Mouse (Mus musculus) CD8-positive naive resting alpha-beta T cell, adult 2 months (primary cell): Measurements from ENCODE around the gene Otogl.
"Not testable (repeated sequence)": the region's sequence is repeated elsewhere in the genome, so short reads cannot be mapped to it uniquely, and the experiment has no call there.

Experiments used
- DNase-seq, 2 experiments: peaks; one replicate each; pipeline ENCODE4 v3.0.0; 2022; ENCODE audit warnings: low read depth in 2 of 2, low spot score in 2 of 2

The Otogl gene

DNA sequence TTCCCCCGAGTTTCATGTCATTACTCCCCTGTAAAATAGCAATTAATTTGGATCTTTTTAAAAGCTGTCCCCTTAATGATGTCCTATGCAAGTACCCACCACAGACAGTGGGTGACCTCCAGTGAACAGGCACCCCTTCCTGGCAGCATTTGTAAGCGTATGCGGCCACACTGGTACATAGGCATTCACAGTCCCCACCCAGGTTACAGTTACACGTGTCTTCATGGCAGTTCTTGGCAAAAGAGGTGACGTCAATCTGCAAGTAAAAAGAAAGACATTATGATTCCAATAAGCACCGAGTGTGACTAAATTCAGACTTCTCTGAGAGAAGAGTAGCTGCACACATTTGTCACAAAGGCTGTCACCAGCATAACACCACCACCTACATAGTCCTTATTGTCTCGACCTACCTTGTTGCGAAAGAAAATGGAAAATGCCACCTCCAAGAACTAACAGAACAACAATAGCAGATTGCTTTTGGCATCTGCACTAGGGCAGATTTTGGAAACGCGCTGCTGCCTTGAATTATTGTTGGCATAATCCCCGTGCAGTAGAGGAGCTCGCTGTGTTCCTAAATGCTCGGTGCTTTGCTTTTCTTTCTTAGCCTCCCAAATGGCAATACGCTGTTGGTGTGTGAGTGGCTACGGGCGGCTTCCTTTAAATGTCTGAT, 98.0 kb downstream of the Otogl start:
- DNase-seq, result no peak

DNA sequence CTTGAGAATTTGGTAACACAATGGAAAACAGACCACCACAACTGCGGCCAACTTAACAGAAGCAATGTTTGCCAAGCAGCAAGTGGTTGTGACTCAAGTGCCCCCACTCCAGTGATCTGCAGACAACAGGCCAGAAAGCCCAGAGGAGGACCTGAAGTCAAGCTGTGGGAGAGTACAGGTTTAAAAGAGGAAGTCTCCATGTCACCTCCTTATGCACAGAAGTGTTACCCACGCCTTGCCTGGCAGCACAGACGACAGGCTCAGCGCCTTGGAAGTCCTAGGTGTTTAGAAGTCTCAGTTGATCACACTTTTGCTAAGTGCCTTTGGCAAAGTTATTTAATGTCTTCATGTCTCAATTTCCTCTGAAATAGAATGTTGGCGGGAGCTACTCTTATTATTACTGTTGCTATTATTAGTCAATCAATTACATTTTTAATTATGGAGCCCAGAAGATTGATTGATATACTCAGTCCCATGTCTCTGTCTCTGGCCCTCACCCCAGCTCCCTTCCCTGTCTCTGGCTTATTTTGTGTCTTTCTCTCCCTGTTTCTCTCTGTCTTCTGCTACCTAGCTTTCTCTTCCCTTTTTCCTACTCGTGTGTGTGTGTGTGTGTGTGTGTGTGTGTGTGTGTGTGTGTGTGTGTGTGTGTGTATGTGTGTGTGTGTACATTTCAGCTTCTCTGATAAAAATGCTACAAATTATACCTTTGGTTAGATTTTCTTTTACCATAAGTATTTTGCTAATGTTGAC, 101.1 kb downstream of the Otogl start:
- DNase-seq, result no peak

DNA sequence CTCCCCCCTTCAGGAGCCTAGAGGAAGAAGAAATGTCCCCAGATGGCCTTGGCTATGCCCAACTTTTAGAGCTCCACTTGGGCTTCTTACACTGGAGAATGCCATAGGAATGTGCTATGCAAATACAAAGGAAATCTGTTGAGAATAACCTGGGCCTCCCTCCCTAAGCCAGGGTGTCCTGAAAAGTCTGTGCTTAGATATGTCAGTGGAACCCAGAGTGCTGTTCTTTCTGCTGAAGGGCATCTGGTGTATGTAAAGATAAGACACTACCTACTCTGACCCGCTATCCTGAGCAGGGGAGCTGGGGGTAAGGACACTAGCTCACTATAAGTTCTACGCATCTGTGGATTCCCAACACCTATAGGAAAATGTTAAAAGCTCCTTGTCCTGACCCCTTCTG, 106.7 kb downstream of the Otogl start:
- no peak for DNase-seq

DNA sequence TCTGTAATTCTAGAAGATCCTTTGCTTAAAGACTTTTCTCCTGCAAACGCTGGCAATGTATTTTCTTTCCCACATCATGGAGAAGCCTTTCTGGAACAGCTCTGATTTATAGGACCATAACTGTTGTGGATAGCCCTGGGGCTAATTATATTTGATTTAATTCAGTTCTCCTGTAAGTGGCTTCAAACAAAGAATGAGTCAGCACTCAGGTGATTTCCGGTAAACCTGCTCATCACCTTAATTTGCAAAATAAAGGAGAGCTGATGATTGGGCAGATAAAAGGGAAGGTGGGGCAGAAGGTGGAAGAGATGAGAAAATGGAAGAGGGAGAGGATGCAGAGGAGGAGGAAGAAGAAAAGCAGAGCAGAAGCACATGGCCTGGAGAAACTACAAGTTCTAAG, 107.6 kb downstream of the Otogl start:
- DNase-seq, result not testable (repeated sequence)

DNA sequence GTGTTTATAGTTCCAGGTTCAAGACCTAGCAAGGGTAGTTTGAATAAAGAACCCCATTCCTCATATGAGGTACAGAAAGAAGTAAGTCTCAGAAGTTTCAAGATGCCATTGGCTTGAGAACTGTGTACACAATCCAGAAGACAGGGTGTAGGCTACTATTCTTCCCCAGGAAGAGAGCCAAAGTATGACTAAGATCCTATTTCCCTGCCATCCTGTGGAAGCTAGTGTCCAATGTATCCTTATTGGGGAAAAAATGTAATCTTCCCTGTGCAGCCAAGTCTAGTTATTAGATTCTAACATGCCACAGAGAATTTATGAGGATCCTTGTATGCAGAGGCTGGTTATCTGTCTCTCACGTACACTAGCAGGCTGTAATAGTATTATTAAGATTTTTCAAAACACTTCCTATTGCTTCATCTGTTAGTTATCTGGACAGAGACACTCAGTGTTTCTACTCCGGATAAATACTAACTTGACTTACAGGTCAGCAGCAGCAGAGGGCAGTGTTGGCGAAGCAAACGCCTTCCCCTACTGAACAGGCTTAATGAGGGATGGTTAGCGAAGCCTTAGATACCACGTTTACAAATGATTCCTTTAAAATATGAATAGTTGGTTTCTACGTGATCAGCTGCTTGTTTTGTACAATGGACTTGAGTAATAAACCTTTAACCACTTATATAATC, 112.1 kb downstream of the Otogl start:
- no peak for DNase-seq

DNA sequence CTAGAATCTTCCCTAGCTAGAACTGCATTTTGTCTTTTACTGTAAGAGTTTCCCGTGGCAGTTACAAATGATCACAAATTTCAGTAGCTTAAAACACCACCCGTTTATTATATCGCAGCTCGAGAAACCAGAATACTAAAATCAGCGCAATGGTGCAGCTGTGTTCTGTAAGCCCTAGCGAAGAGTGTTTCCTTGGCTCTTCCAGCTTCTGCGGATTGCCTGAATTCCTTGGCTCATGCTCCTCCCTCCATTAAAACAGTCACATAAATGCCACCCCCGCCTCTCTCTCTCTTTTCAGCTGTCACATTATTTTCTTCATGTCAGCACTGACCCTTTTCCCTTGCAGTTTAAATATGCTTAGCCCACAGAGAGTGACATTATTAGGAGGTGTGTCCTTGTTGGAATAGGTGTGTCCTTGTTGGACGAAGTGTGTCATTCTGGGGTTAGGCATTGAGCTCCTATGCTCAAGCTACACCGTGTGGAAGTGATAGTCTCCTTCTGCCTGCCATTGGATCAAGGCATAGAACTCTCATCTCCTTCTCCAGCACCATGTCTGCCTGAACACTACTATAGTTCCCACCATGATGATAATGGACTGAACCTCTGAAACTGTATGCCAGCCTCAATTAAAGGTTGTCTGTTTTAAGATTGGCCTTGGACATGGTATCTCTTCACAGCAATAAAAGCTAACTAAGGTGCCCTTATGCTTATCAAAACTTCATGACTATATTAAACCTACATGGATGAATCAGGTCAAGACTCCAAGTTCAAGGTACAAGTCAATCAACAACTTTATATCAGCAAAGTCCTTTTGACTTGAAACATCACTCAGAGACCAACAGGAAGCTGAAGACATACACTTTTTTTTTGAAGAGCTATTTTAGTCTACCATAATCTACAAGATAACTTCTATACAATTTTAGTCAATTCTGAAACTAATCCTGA, 116.8 kb downstream of the Otogl start:
- no peak for DNase-seq

DNA sequence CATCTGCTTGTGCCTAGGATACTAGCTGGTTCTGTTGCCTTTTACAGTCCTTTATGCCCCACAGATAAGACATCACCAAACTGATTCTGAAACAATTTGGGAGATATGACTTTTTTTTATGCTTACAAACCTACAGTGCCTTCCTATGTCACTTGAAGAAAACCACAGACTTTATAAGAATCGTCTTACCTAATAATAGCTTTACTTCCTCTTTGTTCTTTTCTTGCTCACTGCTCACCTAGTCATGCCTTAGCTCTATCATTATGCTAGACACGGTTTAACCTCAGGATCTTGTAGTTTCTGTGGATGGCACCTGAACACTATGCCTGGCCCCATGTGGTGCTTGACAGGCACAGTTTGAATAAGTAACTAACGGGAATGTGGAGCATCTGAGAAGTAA, 119.4 kb downstream of the Otogl start:
- no peak for DNase-seq

DNA sequence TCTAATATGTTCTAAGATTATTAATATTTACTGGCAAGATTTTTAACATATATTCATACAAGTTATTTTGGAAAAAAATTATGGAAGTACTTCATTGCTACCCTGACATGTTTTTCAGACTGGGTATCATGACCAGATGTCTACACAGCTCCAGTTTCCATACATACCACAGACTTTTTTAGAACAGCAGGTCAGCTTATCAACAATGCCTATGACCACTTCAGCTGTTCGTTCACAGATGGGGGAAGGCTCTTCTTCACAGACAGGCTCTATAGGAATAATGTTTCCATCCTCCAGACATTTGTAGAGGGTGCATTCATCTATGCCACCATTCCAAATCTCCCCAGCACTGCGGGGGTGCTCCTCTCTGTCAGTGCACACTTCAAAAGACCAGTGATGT, 132.4 kb downstream of the Otogl start:
- DNase-seq, result no peak

DNA sequence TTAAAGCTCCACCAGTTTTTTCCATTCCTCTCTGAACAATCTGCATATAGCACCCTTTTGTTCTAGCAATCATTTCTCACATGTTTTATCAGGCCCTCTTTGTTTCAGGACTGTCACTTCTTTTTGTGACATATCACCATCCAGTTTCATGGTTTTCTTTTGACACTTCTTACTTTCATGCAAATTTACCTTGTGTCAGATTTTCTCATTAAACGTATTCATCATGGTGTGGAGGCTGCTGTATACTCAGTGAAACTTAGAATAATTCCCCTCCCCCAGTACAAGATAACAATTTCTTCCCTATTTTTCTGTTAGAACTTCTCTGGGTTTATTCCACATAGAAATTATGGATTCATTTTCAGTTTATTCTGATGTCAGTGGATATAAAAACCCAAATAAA, 152.3 kb downstream of the Otogl start:
- DNase-seq, result no peak

DNA sequence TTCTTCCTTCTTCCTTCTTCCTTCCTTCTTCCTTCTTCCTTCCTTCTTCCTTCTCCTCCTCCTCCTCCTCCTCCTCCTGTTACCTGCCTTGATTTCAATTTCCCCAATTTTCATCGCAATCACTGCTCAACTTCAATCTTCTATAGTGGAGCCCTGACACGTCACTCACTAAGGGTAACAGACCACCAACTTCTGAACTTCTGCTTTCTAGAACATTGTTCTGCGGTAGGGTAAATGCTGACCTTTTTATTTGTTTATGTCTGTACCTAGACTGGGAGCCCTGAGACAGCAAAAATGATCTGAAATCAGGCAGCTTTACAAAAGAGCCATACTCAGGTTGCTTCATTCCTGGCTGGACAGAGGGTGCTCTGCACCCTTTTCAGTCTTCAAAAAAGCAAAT, 158.5 kb downstream of the Otogl start:
- no peak for DNase-seq

DNA sequence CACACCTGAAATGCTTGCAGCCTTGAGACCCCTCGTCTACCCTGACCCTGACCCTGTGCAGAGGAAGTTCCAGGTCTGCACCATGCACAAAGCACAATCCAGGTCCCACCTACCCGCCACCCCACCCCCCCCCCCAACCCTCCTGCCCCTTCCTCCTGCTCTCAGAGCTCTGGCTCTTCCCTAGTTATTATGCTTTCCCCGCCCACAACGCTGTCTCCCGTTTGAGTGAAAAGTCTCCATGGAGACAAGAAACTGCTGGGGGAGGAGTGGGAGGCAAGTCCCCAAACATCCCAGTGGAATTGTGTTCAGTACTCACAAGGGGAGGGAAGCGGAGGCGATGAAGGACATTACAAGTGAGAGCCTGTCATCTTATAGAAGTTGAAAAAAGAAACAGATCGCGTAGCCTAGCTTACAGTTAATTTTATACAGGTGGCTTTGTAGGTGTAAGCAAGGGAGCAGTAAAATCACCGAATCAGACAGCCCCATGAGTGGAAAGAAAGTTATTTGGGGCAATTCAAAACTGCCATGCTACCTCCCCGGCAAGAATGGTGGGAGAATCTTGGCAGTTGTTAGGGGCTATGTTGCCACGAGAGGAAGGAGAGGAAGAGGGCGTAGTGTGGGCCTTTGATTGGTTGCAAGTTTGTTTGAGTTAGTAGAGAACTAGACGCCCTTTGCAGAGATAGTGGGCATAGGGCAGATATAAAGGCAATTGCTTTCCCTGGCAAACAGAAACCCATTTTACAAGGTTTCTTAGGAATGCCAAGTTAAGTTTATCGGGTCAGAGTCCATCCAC, 159.4 kb downstream of the Otogl start:
- DNase-seq, result no peak

DNA sequence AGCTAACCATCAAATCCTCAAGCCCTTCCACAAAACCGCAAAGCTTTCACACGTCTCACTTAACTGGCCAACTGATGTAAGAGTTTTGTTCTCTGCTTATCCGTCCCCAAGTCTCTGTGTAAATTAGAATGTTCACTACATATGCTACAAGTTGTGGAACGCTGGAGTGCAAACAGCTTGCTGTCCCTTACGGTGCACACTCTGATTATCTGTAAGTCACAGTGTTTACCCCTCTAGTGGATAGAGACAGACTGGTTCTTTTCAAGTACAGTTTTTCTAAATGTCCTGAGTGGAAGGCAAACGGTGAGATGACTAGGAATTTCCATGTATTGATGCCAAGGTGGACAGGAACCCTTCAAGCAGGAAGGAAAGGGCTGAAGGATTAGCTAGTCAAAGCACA, 160.0 kb downstream of the Otogl start:
- no peak for DNase-seq

DNA sequence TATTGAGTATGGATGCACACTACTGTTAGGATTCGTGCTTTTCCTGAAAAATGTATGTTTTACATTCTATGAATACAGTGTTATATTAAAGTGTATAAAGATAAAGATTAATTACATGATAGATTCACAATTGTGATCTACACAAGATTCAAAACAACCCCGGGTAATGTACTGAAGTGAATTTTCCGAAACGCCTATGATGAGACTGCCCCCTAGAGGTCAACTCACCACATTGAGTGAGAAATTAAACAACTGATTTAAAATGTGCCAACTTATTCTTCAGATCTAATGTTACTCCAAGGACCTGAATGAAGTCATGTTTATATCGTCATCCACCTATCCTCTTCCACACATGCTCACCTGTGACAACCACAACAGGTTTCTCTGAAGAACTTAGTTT, 164.4 kb downstream of the Otogl start:
- no peak for DNase-seq

DNA sequence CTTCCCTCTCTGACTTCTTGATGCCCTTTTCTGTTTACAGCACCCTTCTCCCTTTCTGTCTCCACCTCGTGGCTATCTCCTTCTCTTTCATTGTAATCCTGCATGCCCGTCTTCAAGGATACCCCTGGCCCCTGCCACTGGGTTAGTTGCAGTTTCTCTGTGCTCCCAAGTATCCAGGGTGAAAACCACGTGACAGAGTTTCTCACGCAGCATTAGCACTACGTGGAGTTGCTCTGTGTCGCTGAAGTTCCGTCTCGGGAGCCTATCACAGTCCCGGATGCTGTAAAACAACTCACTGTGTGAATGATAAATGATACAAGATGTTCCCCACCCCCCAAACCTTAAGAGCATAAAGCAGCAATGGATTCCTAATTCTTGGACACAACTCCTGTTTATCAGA, 165.2 kb downstream of the Otogl start:
- DNase-seq, result no peak

DNA sequence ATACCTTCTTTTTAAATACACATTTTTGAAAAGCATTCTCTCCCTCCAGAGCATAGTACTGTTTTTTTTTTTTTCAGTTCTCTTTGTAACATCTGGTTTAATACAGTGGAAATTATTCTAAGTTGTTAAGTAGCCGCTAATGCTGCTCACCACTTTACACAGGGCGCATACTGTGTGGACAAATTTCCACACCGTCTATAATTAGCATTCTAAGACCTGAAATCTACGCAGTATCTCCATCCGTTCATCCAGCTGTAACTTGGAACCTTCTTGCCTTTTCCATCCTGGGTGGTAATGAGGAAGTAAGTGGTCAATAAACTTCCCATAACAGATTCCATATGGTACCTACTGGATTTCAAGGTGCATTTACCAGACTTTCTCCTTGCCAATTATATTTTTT, 172.1 kb downstream of the Otogl start:
- DNase-seq, result no peak

DNA sequence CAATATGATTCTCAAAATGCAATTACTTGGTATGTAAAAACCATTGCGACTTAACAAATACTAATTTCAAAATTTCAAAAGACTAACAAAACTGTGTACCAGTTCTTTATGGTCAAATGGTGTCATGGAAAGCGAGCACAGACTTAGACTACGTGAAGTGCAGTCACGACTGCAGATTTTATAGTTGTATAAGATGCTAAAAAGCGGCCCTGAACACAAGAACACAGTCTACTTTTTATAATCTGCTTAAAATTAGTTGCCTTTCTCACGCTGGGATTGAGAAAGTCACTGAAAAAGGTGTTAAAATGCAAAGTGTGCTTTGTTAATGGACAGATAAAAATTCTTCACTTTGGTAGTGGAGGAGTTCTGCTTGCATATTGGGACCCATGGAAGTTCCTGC, 174.2 kb downstream of the Otogl start:
- no peak for DNase-seq

DNA sequence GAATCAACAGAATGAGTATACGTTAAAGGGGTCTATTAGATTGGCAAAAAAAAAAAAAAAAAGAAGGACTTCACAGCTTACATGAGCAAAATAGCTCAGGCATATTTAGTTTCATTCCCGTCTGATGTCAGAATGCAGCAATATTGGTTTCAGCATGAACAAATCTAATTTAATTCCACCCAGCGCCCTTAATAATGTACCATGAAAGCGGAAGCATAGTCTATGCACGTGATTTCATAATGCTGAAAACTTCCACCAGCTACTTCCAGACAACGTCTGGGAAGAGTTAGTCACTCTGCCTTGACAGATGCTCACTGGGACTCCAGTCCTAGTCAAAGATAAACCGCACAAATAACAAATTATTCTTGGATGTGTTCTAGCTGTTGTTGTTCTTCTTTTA, 176.5 kb downstream of the Otogl start:
- DNase-seq, result no peak

DNA sequence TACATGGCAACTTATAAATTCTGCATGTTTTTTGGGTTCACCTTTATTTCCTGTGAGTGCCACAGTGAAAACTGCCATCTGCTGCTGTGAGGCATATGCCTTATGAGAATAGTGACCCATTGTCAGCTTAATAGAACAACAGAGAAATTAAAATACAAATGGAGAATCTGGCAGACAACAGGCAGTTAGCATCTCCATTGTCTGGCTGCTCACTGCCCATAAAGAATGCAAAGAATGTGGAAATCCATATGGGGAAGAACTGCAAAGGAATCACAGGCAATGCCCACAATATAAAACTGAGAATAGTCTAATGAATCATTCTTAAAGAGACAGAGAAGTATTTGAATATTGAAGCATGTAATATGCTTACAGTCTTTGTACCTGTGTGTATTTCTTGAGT, 177.6 kb downstream of the Otogl start:
- DNase-seq, result no peak

DNA sequence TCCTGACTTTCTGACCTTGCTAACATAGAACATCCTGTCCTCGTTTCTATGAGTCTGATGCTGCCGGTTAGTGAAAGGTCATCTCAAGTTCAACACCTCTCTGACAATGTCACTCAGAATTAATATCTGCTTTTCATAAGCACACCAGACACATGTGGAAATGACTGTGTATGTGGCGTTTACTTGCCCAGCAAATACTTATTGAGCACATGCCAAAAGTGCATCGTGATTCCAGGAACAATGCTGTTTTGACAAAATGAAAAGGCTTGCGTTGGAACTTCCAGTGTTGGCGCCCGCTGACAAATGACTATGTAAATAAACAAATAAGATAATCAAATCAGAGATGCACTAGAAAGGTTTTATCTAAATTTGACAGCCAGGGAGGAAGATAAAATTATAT, 186.3 kb downstream of the Otogl start:
- DNase-seq, result no peak

DNA sequence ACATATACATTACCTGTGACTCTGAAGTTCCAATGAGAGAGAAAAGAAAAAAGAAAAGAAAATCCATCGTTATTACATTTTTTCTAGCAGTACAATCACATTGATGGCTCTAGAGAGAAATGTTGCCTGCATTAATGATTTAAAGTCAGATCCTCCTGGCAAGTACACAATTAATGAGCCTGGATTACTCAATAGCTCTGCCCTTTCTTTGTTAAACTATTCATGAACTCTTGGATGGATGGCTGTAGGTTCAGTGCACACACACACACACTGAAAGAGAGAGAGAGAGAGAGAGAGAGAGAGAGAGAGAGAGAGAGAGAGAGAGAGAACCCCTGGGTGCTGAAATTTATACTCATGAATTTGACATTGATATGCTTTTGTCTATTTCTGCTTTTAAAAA, 192.1 kb downstream of the Otogl start, which contains the start of gene Ptprq:
Gene Ptprq, minus strand, starts transcription at position 246 of the 400 bp plus-strand sequence.
- DNase-seq, result no peak
